Mouse (Mus musculus) forebrain, embryonic 13.5 days (tissue): ENCODE results near the gene Gabrr2. TPM values are rescaled to one million over a fixed set of nuclear protein-coding genes. Genes with fewer than 3 reads are reported as not detected.
A peak's percentile ranks its signal among the peaks of the same experiment; 100 is the strongest.
"Not testable (repeated sequence)": the region's sequence is repeated elsewhere in the genome, so short reads cannot be mapped to it uniquely, and the experiment has no call there.

Source experiments
- ATAC-seq: fragments of 200-750 bp; cut with Nextera tagmentation; 2 replicates; pipeline ENCODE4 v1.8.0; 2017
- H3K27ac ChIP-seq: fragments of 300-500 bp; sonication (generic); 2 replicates; pipeline ENCODE4 v1.5.1; 2015; ENCODE audit warnings: inconsistent platforms, mild to moderate bottlenecking, moderate library complexity
- H3K27me3 ChIP-seq: fragments of 300-500 bp; sonication (generic); 2 replicates; pipeline ENCODE4 v1.6.1; 2015; ENCODE audit warnings: mild to moderate bottlenecking, inconsistent platforms
- H3K36me3 ChIP-seq: fragments of 300-500 bp; sonication (generic); 2 replicates; pipeline ENCODE4 v1.6.1; 2015; ENCODE audit warnings: mild to moderate bottlenecking, inconsistent platforms; ENCODE audit not compliant: poor library complexity, severe bottlenecking
- H3K4me1 ChIP-seq: fragments of 300-500 bp; sonication (generic); 2 replicates; pipeline ENCODE4 v1.6.1; 2015; ENCODE audit warnings: inconsistent platforms
- H3K4me2 ChIP-seq: fragments of 300-500 bp; sonication (generic); 2 replicates; pipeline ENCODE4 v1.6.1; 2015; ENCODE audit warnings: inconsistent platforms, mild to moderate bottlenecking, moderate library complexity
- H3K4me3 ChIP-seq: fragments of 300-500 bp; sonication (generic); 2 replicates; pipeline ENCODE4 v1.5.1; 2015; ENCODE audit warnings: mild to moderate bottlenecking, inconsistent platforms
- H3K9ac ChIP-seq: fragments of 300-500 bp; sonication (generic); 2 replicates; pipeline ENCODE4 v1.6.1; 2015; ENCODE audit warnings: mild to moderate bottlenecking, inconsistent platforms
- H3K9me3 ChIP-seq: fragments of 300-500 bp; sonication (generic); replicated peaks from 2 replicates; pipeline ENCODE4 v1.6.1; 2016; ENCODE audit warnings: inconsistent platforms
- WGBS: fragments of 180-500 bp; shearing (Covaris S2); methylation state at CpG from one replicate; pipeline ENCODE4 v1.1.7; 2015; 5-methylcytosine and 5-hydroxymethylcytosine counted together
- polyA plus RNA-seq: library from polyadenylated mRNA; unstranded; fragments of >200 nt; fragmentation: Nextera tagmentation; extraction: Ambion mirVana; gene quantifications from 2 replicates; pipeline ENCODE4 v1.2.1, GENCODE M21; 2015

The Gabrr2 gene
- polyA plus RNA-seq, 1 experiment from 2014 or later = 0.48 TPM

DNA sequence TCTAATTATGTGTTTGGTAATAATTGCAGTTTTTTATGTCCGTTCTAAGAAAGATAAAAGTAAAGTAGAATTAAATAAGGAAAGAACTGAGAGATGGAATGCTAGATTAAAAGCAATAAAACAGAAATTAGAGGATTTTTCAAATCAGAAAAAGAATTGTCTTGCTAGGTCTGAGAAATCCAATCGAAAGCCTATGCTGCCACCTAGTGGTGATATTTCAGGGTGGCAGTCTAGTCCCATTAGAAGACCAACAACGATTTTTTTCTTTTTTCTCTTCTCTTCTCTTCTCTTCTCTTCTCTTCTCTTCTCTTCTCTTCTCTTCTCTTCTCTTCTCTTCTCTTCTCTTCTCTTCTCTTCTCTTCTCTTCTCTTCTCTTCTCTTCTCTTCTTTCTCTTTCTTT is 56.3 kb downstream of the Gabrr2 start:
- not testable (repeated sequence) for H3K9me3 ChIP-seq
- peak; percentile 69 for ATAC-seq

DNA sequence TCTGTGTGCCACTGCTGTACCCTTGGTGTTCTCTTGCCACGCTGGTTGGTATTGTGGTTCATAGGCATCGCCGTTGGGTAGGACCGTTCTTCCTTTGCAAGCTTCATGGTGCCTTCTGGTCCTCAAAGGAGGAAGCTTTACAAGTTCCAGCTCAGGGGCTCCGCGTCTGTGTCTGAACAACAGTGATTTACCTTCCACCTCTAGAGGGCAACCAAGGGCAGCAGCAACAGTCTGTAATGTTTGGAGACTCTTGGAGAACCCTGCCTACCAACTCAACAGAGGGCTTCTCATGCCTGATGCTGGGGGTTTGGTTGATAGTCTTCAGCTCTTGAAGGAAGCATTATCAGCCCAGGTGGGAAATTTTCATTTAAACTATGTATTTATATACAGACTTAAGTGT is 61.7 kb downstream of the Gabrr2 start:
- no peak overlapping the region for H3K4me2 ChIP-seq
- no peaks in the 10 kb centered on the region for H3K9me3 ChIP-seq
- 78% methylated on average over 6 of the region's 6 CpGs for WGBS
- no peak overlapping the region for H3K9ac ChIP-seq
- no peak overlapping the region for H3K4me3 ChIP-seq
- no peak overlapping the region for H3K27ac ChIP-seq
- no peaks in the 10 kb centered on the region for H3K36me3 ChIP-seq
- H3K27me3 ChIP-seq = no peaks in the 10 kb centered on the region
- no peaks in the 10 kb centered on the region for H3K4me1 ChIP-seq
- ATAC-seq = no peak

More for the DNA sequence above, 56.3 kb downstream of the Gabrr2 start:
- 4% methylated on average over 3 of the region's 3 CpGs for WGBS
- not testable (repeated sequence) for H3K4me1 ChIP-seq, H3K27ac ChIP-seq, H3K4me3 ChIP-seq, H3K36me3 ChIP-seq, H3K4me2 ChIP-seq, H3K27me3 ChIP-seq, H3K9ac ChIP-seq

DNA sequence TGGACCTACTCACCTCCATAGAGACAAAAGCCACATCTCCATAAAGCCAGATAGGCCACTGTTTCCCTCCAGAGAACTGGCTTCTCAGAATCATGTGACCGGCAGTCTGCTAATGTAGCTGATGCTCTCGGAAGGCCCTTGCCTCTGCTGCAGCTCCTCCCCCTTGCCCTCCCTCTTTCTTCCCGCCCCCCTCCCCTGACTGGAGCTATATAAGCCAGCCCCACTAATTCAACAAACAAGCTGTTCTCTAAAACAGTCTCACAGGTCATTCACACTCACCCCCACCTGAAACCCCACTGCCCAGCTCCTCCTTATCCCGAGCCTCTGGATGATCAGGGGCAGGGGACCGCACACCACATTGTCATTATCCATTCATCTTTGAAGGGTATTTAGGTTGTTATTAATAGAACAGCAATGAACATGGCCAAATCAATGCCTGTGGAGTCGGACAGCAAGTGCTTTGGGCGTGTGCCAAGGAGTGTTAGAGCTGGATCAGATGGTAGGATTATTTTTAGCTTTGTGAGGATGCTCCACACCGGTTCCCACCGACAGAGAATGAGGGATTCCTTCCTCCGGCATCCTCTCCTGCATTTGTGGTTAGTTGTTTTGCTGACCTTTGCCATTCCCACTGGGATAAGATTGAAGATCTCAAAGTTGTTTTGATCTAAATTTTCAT is 62.7 kb downstream of the Gabrr2 start:
- no peak overlapping the region for H3K9ac ChIP-seq
- H3K9me3 ChIP-seq = no peaks in the 10 kb centered on the region
- WGBS = 56% methylated on average over 10 of the region's 10 CpGs
- no peak overlapping the region for H3K4me2 ChIP-seq
- ATAC-seq = 0 out of 2 replicates have a peak, but pooled peaks have one; percentile 33
- no peaks in the 10 kb centered on the region for H3K36me3 ChIP-seq
- no peaks in the 10 kb centered on the region for H3K27me3 ChIP-seq
- no peaks in the 10 kb centered on the region for H3K4me1 ChIP-seq
- H3K4me3 ChIP-seq = no peak overlapping the region
- H3K27ac ChIP-seq = no peak overlapping the region

DNA sequence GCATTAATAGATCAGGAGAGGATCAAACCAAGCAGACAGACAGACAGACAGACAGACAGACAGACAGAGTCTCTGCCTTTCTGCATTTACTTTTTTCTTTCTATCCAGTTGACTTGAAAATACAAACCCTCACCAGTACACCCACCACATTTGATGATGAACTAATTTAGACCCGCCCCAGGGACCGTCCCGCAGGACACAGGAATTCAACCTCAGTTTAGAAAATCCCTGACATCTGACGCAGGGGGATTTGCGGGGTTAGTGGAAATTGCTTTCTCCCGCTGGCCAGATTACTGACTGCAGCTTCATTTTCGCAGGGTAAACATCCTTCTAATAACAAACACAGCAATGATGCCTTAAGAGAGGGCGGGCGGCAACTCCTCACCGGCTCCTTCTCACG is 69.4 kb downstream of the Gabrr2 start, which contains the start of gene Gabrr1:
Gabrr1 (plus strand) TSS at position 301 of the 400 bp plus-strand sequence.
- ATAC-seq = no peak
- 80% methylated on average over 11 of the region's 11 CpGs for WGBS
- Histone ChIP-seq H3K9me3 (no peaks in the 10 kb centered on the region), H3K36me3 (no peaks in the 10 kb centered on the region), H3K4me2 (no peak within 1 kb of the TSS), H3K27me3 (no peaks in the 10 kb centered on the region), H3K9ac (no peak within 1 kb of the TSS), H3K4me1 (no peaks in the 10 kb centered on the region), H3K4me3 (no peak within 1 kb of the TSS), H3K27ac (no peak within 1 kb of the TSS)

Other genes with a start within 250 kb of the Gabrr2 start
- 25.4 and 27.5 TPM in 2 replicates for gene Ankrd6, start 112.2 kb upstream of the Gabrr2 start, polyA plus RNA-seq
- 22.7 and 23.9 TPM in 2 replicates for gene Rragd, start 80.0 kb upstream of the Gabrr2 start, polyA plus RNA-seq
- 46.5 and 47.2 TPM in 2 replicates for gene Ube2j1, start 31.6 kb upstream of the Gabrr2 start, polyA plus RNA-seq
- not detected in 2 replicates for gene Gabrr1, start 69.5 kb downstream of the Gabrr2 start, polyA plus RNA-seq
- 2.1 TPM in 2 replicates for gene Pm20d2, start 126.7 kb downstream of the Gabrr2 start, polyA plus RNA-seq
- gene Srsf12, start 146.0 kb downstream of the Gabrr2 start, polyA plus RNA-seq = 13.2 and 18.8 TPM in 2 replicates
- gene Pnrc1, start 227.2 kb downstream of the Gabrr2 start, polyA plus RNA-seq = 76.4 and 85.7 TPM in 2 replicates
- 35.1 and 36.6 TPM in 2 replicates for gene Rngtt, start 247.3 kb downstream of the Gabrr2 start, polyA plus RNA-seq